Mouse (Mus musculus): Measurements from ENCODE around the gene Zfp677. TPM values are rescaled to one million over a fixed set of nuclear protein-coding genes. Genes with fewer than 3 reads are reported as not detected.
A peak's percentile ranks its signal among the peaks of the same experiment; 100 is the strongest.
"Not testable (repeated sequence)": the region's sequence is repeated elsewhere in the genome, so short reads cannot be mapped to it uniquely, and the experiment has no call there.

Gene Zfp677
- 1 to 10 TPM; 5.0 to 5.2 TPM for total RNA-seq (2021)
- long read RNA-seq, experiment 1, partial matches to known transcripts: 0 of 4 reads
- long read RNA-seq, experiment 1, other reads (novel, unspliced or antisense): 1 of 4 reads
- long read RNA-seq, experiment 2, partial matches to known transcripts: 0 of 4 reads
- long read RNA-seq, experiment 2, other reads (novel, unspliced or antisense): 3 of 4 reads

DNA sequence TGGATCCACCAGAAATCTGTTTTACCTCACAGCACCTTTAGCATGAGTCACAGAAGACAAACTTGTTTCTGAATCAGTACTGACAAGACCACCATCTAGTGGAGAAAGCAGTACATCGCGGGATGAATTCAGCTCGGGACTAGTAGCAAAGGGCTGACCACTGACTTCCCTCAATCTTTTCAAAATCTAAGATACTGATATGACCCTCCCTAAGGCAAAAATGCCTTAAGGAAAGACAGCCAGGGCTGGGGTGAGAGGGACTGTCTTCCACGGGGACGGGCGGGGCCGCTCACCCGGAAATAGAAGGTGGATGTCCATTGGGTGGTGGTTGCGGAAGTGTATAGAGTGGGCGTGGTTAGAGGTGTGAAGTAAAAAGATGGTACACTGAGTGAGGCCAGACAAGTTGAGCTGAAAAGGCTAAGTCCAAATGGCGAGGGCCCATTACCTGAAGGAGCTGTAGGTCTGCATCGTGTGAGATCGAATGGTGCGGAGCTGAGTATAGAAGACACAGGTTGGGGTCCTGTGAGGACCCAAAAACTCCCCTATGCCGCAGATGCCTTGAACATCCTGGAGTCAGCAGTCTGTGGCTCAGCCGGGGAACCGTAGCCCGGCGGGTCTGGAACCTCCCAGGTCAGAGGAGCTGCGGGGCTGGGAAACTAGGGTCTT is at the start of gene Zfp677:
Gene Zfp677, plus strand, starts transcription at position 358 of the 666 bp plus-strand sequence.
- peak; percentile 39 to 46 for DNase-seq (ENCODE audit: low spot score in 2 of 2)

DNA sequence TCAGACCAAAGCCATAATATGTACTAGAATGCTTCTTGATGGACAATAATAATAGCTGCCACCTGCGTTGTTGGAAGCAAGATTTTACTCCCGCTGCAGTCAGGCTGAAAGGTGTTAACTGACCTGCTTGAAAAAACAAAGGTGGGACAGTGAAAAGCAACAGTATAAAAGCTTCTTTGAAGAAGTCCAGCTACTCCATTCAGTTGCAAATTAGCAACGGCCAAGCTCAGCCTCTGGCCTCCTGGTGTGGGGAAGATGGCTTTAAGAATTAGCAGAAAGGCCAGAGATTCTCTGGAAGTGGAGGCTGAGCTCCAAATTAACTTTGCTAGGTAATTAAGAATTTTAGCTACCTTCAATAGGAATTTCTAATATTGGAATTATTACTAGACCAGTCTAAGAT is 15.5 kb upstream of the Zfp677 start:
- not testable (repeated sequence) for DNase-seq (ENCODE audit: low spot score in 2 of 2)

DNA sequence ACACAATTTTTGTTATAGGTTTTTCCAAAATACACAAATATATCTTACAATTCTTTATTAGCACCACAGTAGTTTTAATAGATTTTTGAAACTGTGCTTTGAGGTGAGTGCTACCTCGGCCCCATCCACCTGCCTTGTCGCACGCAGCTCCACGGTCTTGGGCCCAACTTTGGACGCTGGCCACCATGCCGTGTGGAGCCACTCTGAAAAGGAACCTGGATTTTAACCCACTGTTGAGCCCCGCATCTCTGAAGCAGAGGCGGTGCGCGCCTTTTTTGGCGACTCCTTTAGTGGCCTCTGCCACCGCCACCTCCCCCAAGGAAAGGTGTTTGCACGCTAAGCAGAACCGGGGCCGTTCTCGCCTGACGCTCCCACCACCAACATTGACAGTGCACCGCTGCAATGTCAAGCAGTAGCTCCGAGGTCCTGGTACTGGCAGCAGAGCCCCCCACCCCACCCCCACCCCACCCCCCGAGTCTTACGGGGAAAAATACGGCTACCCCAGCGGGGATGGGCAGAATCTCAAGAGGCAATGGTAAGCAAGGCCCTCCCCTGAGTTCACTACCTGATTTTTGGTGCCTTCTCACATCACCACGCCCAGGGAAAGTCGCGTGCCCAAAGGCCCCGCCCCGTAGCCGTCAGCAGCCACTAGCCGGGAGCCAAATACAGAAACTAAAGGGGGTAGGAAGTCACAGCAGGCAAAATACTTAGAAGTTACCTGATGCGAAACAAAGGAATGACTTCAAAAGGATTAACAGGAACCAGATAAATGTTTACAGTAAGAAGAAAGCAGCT is 13.4 kb upstream of the Zfp677 start:
- DNase-seq (ENCODE audit: low spot score in 2 of 2): no peak

DNA sequence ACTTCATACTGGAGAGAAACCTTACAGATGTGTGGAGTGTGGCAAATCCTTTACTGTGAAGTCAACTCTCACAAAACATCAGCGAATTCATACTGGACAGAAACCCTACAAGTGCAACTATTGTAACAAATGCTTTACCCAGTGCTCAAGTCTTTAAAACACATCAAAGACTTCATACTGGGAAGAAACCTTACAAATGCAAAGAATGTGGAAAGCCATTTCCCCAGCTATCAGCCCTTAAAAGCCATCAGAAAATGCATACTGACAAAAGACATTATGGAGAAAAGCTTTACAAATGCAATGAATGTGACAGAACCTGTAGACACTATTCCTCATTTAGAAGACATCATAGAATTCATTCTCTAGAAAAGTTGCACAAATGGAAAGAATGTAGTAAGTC is 8.2 kb upstream of the Zfp677 start:
- no peak for DNase-seq (ENCODE audit: low spot score in 2 of 2)

DNA sequence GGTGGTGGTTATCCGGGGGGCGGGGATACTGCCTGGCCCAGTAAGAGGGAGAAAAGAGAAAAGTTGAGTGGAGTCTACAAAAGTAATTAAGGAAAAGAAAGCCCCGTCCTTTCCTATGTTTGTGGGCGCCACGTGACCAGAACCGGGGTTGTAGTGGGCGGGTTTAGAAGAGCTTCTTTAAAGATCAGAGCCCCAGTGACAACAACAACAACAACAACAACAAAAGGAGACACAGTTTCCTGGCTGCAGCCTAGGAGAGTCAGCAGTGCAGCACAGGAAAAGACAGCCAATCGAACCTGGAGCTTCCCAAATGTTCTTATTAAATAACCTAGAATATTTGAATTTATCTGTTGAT is 486 bp downstream of the Zfp677 start:
- no peak for DNase-seq (ENCODE audit: low spot score in 2 of 2)

DNA sequence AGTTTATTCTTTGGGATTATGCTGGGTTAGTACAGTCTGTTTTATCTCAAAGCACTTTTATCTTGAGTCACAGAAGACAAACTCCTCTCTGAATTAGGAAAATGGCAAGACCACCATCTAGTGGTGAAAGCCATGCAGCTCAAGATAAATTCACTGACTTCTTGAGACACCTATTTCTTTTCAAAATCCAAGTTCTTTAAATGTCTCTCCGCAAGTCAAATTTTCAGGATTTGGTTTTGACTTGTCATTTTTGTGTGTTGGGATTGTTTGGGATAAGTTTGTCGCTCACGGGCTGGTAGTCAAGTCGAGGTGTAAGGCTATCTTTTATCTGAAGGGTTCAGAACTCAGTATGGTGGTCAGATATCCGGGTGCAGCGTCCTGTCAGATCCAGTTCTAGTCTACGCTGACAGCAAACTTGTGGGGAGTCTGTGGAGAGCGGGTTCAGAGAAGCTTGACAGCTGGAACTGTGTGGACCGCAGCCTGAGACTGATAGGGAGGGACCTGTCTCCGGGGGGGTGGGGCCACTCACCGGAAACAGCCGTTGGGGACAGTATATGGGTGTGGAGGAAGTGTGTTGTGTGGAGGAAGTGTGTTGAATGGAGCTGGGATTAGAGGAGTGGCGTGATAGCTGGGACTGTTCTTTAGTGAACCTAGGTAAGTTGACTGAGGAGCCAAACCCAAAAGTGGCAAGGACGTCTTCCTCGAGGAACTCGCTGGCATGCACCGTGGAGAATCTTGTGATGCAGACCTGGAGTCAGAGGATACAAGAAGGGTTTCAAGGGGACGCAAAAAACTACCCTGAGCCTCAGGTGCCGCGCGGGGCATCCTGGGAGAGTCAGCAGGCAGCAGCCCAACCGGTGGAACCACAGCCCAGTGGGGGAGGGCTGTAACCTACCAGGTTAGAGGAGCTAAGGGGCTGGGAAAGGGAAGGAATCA is 39.4 kb downstream of the Zfp677 start, which contains the start of gene Zfp54:
Gene Zfp54, plus strand, starts transcription at position 564 of the 936 bp plus-strand sequence.
- peak; percentile 16 to 64 for DNase-seq (ENCODE audit: low spot score in 2 of 2)

DNA sequence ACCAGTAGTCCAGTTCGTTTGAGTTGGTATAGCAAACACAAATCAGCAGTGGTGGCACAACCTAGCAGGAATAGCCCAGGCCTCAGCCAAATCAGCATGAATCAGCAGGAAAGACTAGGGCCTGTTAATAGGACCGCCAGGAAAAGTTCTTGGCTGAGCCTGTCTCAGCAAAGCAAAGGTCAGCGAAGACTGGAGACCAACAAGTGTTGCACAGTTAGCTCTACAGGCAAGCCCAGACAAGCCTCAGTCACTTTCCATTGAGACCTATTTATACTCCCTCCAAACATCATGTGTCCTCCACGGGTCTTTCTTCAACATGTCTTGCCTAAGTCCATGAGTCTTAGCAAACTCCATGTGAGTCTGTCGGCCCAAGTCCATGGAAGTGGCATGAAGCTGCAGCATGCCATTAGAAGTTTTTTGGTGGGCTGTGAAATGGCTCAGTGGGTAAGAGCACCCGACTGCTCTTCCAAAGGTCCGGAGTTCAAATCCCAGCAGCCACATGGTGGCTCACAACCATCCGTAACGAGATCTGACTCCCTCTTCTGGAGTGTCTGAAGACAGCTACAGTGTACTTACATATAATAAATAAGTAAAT is 55.4 kb downstream of the Zfp677 start:
- DNase-seq (ENCODE audit: low spot score in 2 of 2): not testable (repeated sequence)

Other genes with a start within 250 kb of the Zfp677 start
- gene Vmn1r234, start 157.7 kb upstream of the Zfp677 start, total RNA-seq (2021): not detected
- gene Vmn1r235, start 127.3 kb upstream of the Zfp677 start, total RNA-seq (2021): not detected
- gene Vmn1r236, start 100.8 kb upstream of the Zfp677 start, total RNA-seq (2021): not detected
- gene Vmn1r237, start 71.9 kb upstream of the Zfp677 start, total RNA-seq (2021): not detected
- gene Zfp54, start 39.5 kb downstream of the Zfp677 start, total RNA-seq (2021): 1 to 10 TPM; 2.7 to 3.0 TPM
- gene Zfp51, start 66.6 kb downstream of the Zfp677 start, total RNA-seq (2021): 10 to 100 TPM in 1 of 2 experiments, 1 to 10 TPM in 1; 8.8 to 10.2 TPM
- 1 to 10 TPM; 6.9 to 7.5 TPM for gene Zfp53, start 105.2 kb downstream of the Zfp677 start, total RNA-seq (2021)
- gene Zfp52, start 151.8 kb downstream of the Zfp677 start, total RNA-seq (2021): 10 to 100 TPM; 28.1 to 30.6 TPM
- gene Zfp948, start 183.3 kb downstream of the Zfp677 start, total RNA-seq (2021): 10 to 100 TPM; 13.7 to 15.5 TPM

Data from adrenal gland, postnatal 4 days (tissue).